15 mouse cellular contexts compared by ENCODE assay signal in genomic region chr7:114729696-114730095, GRCm38 (mm10). TPM values are rescaled to one million over a fixed set of nuclear protein-coding genes. Genes with fewer than 3 reads are reported as not detected.
DNase-seq lines count a peak whose midpoint lies in the region; ATAC-seq and TF ChIP-seq lines count a peak whose summit lies in the region.
"Not testable (repeated sequence)": the region's sequence is repeated elsewhere in the genome, so short reads cannot be mapped to it uniquely, and the experiment has no call there.
"Had no signal": no experiment of that assay in that cellular context is flagged by ENCODE, and none has a peak within 500 bp of the region (broad histone marks: within the 10 kb centered on the region; RNA-seq: fewer than 3 reads in every experiment).

No protein-coding gene starts in this region.

- peak; percentile 38 for DNase-seq in R1 (ENCODE audit: low read depth, low spot score)
- DNase-seq in gastrocnemius, adult 2 months; liver, adult 2 months (ENCODE audit: extremely low read depth, low read depth, low spot score): not testable (repeated sequence)
- DNase-seq in kidney, adult 2 months, result peak; percentile 3
- peak; percentile 18 for DNase-seq in splenic B cell, adult 2 months (ENCODE audit: low read depth, low spot score)

- not testable (repeated sequence) for H3K27ac ChIP-seq in gastrocnemius, adult 2 months; kidney, adult 2 months (ENCODE audit: insufficient read depth, low read depth, low read length); liver, adult 2 months (replicated peaks; ENCODE audit: insufficient read depth, low read depth, low read length)

- intact Hi-C loops in gastrocnemius, adult 2 months (cut with DNase I), result loop anchor here (10.0 kb wide), 1 partner anchor 145 kb away; no protein-coding TSS in a partner anchor

- H3K36me3 ChIP-seq in kidney, adult 2 months (ENCODE audit: control insufficient read depth, insufficient read depth, low read length); liver, adult 2 months (ENCODE audit: control insufficient read depth, insufficient read depth, low read length); splenic B cell, adult 2 months (ENCODE audit: control insufficient read depth, insufficient read depth, low read length, poor library complexity, severe bottlenecking): not testable (repeated sequence)

- not testable (repeated sequence) for H3K4me3 ChIP-seq in gastrocnemius, adult 2 months; kidney, adult 2 months (ENCODE audit: insufficient read depth, low read depth, low read length); liver, adult 2 months (ENCODE audit: insufficient read depth, low read depth, low read length)

- TF ChIP-seq CTCF in gastrocnemius, adult 2 months (IDR thresholded peaks at IDR 0.05), result peak; percentile 57
- peak; percentile 40 for TF ChIP-seq CTCF in kidney, adult 2 months (conservative IDR thresholded peaks at IDR 0.05; ENCODE audit: insufficient read depth, insufficient read length, low read depth, low read length)
- TF ChIP-seq CTCF in liver, adult 2 months (IDR thresholded peaks at IDR 0.05; ENCODE audit: low read depth, low read length), result peak; percentile 41; the same call in 1 of the 2 replicates

- TF ChIP-seq POLR2A in kidney, adult 2 months (IDR thresholded peaks at IDR 0.05; ENCODE audit: low read depth, low read length); liver, adult 2 months (IDR thresholded peaks at IDR 0.05; ENCODE audit: extremely low read depth, insufficient read depth, low read length): not testable (repeated sequence)

- WGBS in kidney, adult 2 months, result 64% methylated on average over 4 of the region's 4 CpGs
- 67% methylated on average over 4 of the region's 4 CpGs for WGBS in liver, adult 2 months

- ATAC-seq in CD4-positive, CD25-positive, alpha-beta regulatory T cell, adult 4 months, result peak; percentile 41
- ATAC-seq in megakaryocyte-erythroid progenitor cell, adult 5-6 weeks (replicated peaks; ENCODE audit: low FRiP score, low TSS enrichment, poor library complexity, severe bottlenecking), result peak; percentile 65; the same call in 1 of the 2 replicates

- not testable (repeated sequence) for H3K9ac ChIP-seq in liver, adult 2 months (ENCODE audit: low read depth, low read length)

- H3K27me3 ChIP-seq in kidney, adult 2 months (replicated peaks; ENCODE audit: control insufficient read depth, insufficient read depth, low read length); liver, adult 2 months (ENCODE audit: control insufficient read depth, insufficient read depth, low read length); splenic B cell, adult 2 months (ENCODE audit: control insufficient read depth, insufficient read depth, low read length, poor library complexity, severe bottlenecking): not testable (repeated sequence)

- not testable (repeated sequence) for H3K79me2 ChIP-seq in liver, adult 2 months (ENCODE audit: control insufficient read depth, insufficient read depth, low read length)

- H3K4me1 ChIP-seq in kidney, adult 2 months (ENCODE audit: control insufficient read depth, insufficient read depth, low read length); liver, adult 2 months (ENCODE audit: control insufficient read depth, insufficient read depth, low read length): not testable (repeated sequence)

RNA-seq across cellular contexts. Expression of gene Calcb, which starts 11.3 kb away (rescaled TPM):
- polyA plus RNA-seq in CD4-positive, CD25-positive, alpha-beta regulatory T cell, adult 4 months (2017; shearing (Covaris generic)), result not detected
- not detected for total RNA-seq in gastrocnemius, adult 2 months (2021)
- polyA plus RNA-seq in kidney, adult 2 months (2012; rRNA removed), result not detected in 2 replicates
- total RNA-seq in liver, adult 2 months (2014; rRNA removed), result not detected in 2 replicates
- polyA plus RNA-seq in liver, adult 2 months (2012; rRNA removed), result not detected in 2 replicates
- total RNA-seq in megakaryocyte-erythroid progenitor cell, adult 5-6 weeks (2014; fragmentation: Nextera tagmentation), result not detected in 2 replicates
- total RNA-seq in megakaryocyte-erythroid progenitor cell, adult 5-6 weeks (2017), result not detected in 2 replicates
- total RNA-seq: adrenal gland, postnatal 25 days; gastrocnemius, adult 18-20 months; hematopoietic stem cell, adult 5-6 weeks had no signal
- polyA plus RNA-seq: forebrain, embryonic 16.5 days; heart, embryonic 14.5 days; limb, embryonic 11.5 days; liver, embryonic 13.5 days; midbrain, embryonic 11.5 days had no signal

RNA-seq across cellular contexts. Expression of gene Insc, which starts 13.8 kb away (rescaled TPM):
- polyA plus RNA-seq in CD4-positive, CD25-positive, alpha-beta regulatory T cell, adult 4 months (2017; shearing (Covaris generic)), result not detected
- total RNA-seq in gastrocnemius, adult 2 months (2021), result 1 to 10 TPM in 1 of 2 experiments, under 1 TPM in 1; 0.48 to 1.9 TPM
- polyA plus RNA-seq in kidney, adult 2 months (2012; rRNA removed), result 5.9 and 6.0 TPM in 2 replicates
- total RNA-seq in liver, adult 2 months (2014; rRNA removed), result 14.3 and 37.1 TPM in 2 replicates
- 31.2 and 49.5 TPM in 2 replicates for polyA plus RNA-seq in liver, adult 2 months (2012; rRNA removed)
- not detected in 2 replicates for total RNA-seq in megakaryocyte-erythroid progenitor cell, adult 5-6 weeks (2014; fragmentation: Nextera tagmentation)
- total RNA-seq in megakaryocyte-erythroid progenitor cell, adult 5-6 weeks (2017), result not detected in 2 replicates
- total RNA-seq: hematopoietic stem cell, adult 5-6 weeks had no signal
